Mouse (Mus musculus): ENCODE measurements around the gene Ankar. TPM values are rescaled to one million over a fixed set of nuclear protein-coding genes. Genes with fewer than 3 reads are reported as not detected.

The Ankar gene
- polyA plus RNA-seq, 1 experiment from 2014 or later: not detected

DNA sequence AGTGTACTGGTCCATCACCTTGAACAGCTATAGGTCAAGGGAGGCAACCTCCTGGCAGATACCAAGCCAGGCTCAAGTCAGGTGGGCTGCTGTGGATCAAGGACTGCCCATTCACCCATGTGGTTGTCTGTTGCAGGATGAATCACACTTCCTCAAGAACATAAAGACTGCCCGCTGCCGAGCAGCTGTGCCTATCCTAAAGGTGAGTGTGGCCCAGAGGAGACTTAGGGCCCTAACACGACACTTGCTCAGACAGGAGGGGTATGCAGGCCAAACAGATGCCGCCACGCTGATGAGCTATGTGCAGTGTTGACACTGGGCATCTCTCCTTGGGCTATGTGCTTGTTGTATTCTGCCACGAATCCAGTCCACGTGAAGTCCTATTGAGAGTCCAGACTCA, 99.1 kb downstream of the Ankar start:
- no peaks in the 10 kb centered on the region for H3K4me1 ChIP-seq (ENCODE audit: control insufficient read depth, insufficient read depth, low read length)
- H3K4me2 ChIP-seq (ENCODE audit: low read length): no peak overlapping the region
- 88% methylated on average over 7 of the region's 7 CpGs for WGBS
- no peak overlapping the region for H3K9ac ChIP-seq (ENCODE audit: low read depth, low read length)
- no peaks in the 10 kb centered on the region for H3K27me3 ChIP-seq (ENCODE audit: control insufficient read depth, insufficient read depth, low read depth, low read length)
- peaks cover 13% of the 10 kb centered on the region for H3K36me3 ChIP-seq (ENCODE audit: control insufficient read depth, insufficient read depth, low read length)
- H3K27ac ChIP-seq (ENCODE audit: low read length): no peak overlapping the region
- no peak for ATAC-seq
- no peak overlapping the region for H3K4me3 ChIP-seq (ENCODE audit: low read depth, low read length)
- no peaks in the 10 kb centered on the region for H3K9me3 ChIP-seq (replicated peaks; ENCODE audit: control insufficient read depth, low read length, poor library complexity, severe bottlenecking)

DNA sequence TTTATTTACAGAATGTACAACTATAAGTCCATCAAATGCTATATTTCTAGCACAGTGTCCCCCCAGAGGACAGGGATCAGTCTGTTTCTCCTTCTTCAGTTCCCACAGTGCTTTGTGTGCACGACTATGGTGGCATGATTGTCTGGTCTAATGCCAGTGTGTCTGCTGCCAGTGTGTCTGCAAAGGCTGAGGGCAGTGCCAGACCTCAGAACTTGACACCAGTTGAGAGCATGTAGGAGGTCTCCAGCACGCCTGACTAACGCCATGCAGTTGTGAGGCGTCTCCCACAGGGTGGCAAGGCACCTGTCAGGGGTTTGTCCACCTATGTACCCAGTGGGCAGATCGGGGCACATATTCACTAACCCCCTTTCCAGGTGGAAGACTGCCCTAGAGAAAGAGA, 99.6 kb downstream of the Ankar start:
- 93% methylated on average over 5 of the region's 5 CpGs for WGBS
- Histone ChIP-seq H3K4me3 (ENCODE audit: low read depth, low read length) (no peak overlapping the region), H3K36me3 (ENCODE audit: control insufficient read depth, insufficient read depth, low read length) (peaks cover 15% of the 10 kb centered on the region), H3K9me3 (replicated peaks; ENCODE audit: control insufficient read depth, low read length, poor library complexity, severe bottlenecking) (no peaks in the 10 kb centered on the region), H3K4me1 (ENCODE audit: control insufficient read depth, insufficient read depth, low read length) (no peaks in the 10 kb centered on the region), H3K4me2 (ENCODE audit: low read length) (no peak overlapping the region), H3K27me3 (ENCODE audit: control insufficient read depth, insufficient read depth, low read depth, low read length) (no peaks in the 10 kb centered on the region), H3K27ac (ENCODE audit: low read length) (no peak overlapping the region), H3K9ac (ENCODE audit: low read depth, low read length) (no peak overlapping the region)
- no peak for ATAC-seq

- Histone ChIP-seq H3K9me3 (replicated peaks; ENCODE audit: control insufficient read depth, low read length, poor library complexity, severe bottlenecking) (no peaks in the 10 kb centered on the region), H3K27ac (ENCODE audit: low read length) (no peak overlapping the region), H3K4me3 (ENCODE audit: low read depth, low read length) (no peak overlapping the region), H3K36me3 (ENCODE audit: control insufficient read depth, insufficient read depth, low read length) (peaks cover 21% of the 10 kb centered on the region), H3K4me2 (ENCODE audit: low read length) (no peak overlapping the region), H3K4me1 (ENCODE audit: control insufficient read depth, insufficient read depth, low read length) (no peaks in the 10 kb centered on the region), H3K27me3 (ENCODE audit: control insufficient read depth, insufficient read depth, low read depth, low read length) (no peaks in the 10 kb centered on the region), H3K9ac (ENCODE audit: low read depth, low read length) (no peak overlapping the region)
- WGBS: 78% methylated on average over 21 of the region's 21 CpGs
- ATAC-seq: no peak; the same call in 1 of the 2 replicates
These were observed 101.0 kb downstream of the Ankar start for GRCm38 (mm10) chr1:72599146-72600101.

GRCm38 (mm10) chr1:72596231-72596630, 104.1 kb downstream of the Ankar start:
- Histone ChIP-seq H3K27me3 (ENCODE audit: control insufficient read depth, insufficient read depth, low read depth, low read length) (no peaks in the 10 kb centered on the region), H3K4me1 (ENCODE audit: control insufficient read depth, insufficient read depth, low read length) (no peaks in the 10 kb centered on the region), H3K27ac (ENCODE audit: low read length) (no peak overlapping the region), H3K4me3 (ENCODE audit: low read depth, low read length) (no peak overlapping the region), H3K4me2 (ENCODE audit: low read length) (no peak overlapping the region), H3K36me3 (ENCODE audit: control insufficient read depth, insufficient read depth, low read length) (peaks cover 29% of the 10 kb centered on the region), H3K9me3 (replicated peaks; ENCODE audit: control insufficient read depth, low read length, poor library complexity, severe bottlenecking) (no peaks in the 10 kb centered on the region), H3K9ac (ENCODE audit: low read depth, low read length) (no peak overlapping the region)
- WGBS: 79% methylated on average over 5 of the region's 5 CpGs
- ATAC-seq: no peak

DNA sequence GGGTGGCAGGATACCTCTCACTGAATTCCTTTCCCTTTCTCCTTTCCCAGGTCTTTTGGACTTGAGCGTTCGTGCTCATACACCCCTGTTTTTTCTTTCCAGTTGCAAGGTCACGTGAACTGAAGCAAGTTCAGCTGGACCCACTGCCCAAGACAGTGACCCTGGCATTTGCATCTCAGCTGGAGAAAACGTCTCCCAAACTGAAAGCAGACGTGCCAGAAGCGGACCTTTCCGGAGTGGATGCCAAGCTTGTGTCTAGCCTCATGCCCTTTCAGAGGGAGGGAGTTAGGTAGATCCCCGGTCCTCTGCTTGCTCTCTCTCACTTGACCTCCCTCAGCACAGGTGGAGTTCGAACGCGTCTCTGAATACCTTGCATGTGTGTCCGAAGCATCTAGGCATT, 104.7 kb downstream of the Ankar start:
- no peaks in the 10 kb centered on the region for H3K9me3 ChIP-seq (replicated peaks; ENCODE audit: control insufficient read depth, low read length, poor library complexity, severe bottlenecking)
- 92% methylated on average over 12 of the region's 12 CpGs for WGBS
- H3K9ac ChIP-seq (ENCODE audit: low read depth, low read length): no peak overlapping the region
- peaks cover 29% of the 10 kb centered on the region for H3K36me3 ChIP-seq (ENCODE audit: control insufficient read depth, insufficient read depth, low read length)
- no peaks in the 10 kb centered on the region for H3K4me1 ChIP-seq (ENCODE audit: control insufficient read depth, insufficient read depth, low read length)
- H3K27ac ChIP-seq (ENCODE audit: low read length): no peak overlapping the region
- no peak for ATAC-seq
- no peak overlapping the region for H3K4me2 ChIP-seq (ENCODE audit: low read length)
- no peaks in the 10 kb centered on the region for H3K27me3 ChIP-seq (ENCODE audit: control insufficient read depth, insufficient read depth, low read depth, low read length)
- no peak overlapping the region for H3K4me3 ChIP-seq (ENCODE audit: low read depth, low read length)

DNA sequence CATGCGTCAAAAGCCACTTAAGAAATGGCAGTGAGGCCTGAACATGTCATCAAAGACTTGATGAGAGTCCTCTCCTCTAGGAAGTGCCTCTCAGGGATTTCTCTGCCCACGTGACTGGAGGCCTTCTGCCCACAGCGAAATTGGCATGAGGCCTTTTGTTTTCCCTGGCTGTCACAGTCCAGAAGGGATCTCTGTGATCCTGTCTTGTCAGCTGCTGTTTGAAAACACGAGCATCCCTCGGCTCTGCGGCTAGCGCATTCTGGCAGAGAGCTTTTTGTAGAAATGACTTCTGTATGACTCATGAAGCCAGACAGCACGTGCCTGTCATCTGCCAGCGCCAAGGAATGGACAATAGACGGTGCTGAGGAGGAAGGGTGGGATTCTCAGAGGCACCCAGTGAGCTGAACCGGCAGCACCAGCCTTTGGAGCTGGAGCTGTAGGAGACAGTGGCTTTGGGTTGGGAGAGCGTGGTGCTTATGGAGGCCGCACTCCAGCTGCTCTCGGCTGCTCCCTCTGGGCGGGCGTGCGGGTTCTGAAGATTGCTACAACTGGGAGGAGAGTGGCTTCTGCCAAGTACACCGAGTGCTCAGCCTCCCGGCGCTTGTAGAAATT, 106.9 kb downstream of the Ankar start:
- no peak overlapping the region for H3K9ac ChIP-seq (ENCODE audit: low read depth, low read length)
- H3K36me3 ChIP-seq (ENCODE audit: control insufficient read depth, insufficient read depth, low read length): peaks cover 29% of the 10 kb centered on the region
- peak; percentile 61 for ATAC-seq
- WGBS: 56% methylated on average over 20 of the region's 20 CpGs
- H3K4me2 ChIP-seq (ENCODE audit: low read length): no peak overlapping the region
- H3K4me3 ChIP-seq (ENCODE audit: low read depth, low read length): no peak overlapping the region
- H3K4me1 ChIP-seq (ENCODE audit: control insufficient read depth, insufficient read depth, low read length): no peaks in the 10 kb centered on the region
- peak overlapping the region; percentile 47; the same call in 1 of the 2 replicates for H3K27ac ChIP-seq (ENCODE audit: low read length)
- no peaks in the 10 kb centered on the region for H3K27me3 ChIP-seq (ENCODE audit: control insufficient read depth, insufficient read depth, low read depth, low read length)
- no peaks in the 10 kb centered on the region for H3K9me3 ChIP-seq (replicated peaks; ENCODE audit: control insufficient read depth, low read length, poor library complexity, severe bottlenecking)

Other genes with a start within 250 kb of the Ankar start
- 7.9 and 8.0 TPM in 2 replicates for gene March4, start 163.6 kb downstream of the Ankar start, polyA plus RNA-seq (2015; fragmentation: Nextera tagmentation; extraction: Ambion mirVana)
- 30.5 and 31.2 TPM in 2 replicates for gene Smarcal1, start 117.3 kb downstream of the Ankar start, polyA plus RNA-seq (2015; fragmentation: Nextera tagmentation; extraction: Ambion mirVana)
- 821 and 838 TPM in 2 replicates for gene Rpl37a, start 10.7 kb upstream of the Ankar start, polyA plus RNA-seq (2015; fragmentation: Nextera tagmentation; extraction: Ambion mirVana)
- 244 and 262 TPM in 2 replicates for gene Igfbp2, start 123.9 kb upstream of the Ankar start, polyA plus RNA-seq (2015; fragmentation: Nextera tagmentation; extraction: Ambion mirVana)
- gene Igfbp5, start 174.3 kb upstream of the Ankar start, polyA plus RNA-seq (2015; fragmentation: Nextera tagmentation; extraction: Ambion mirVana): 42.6 and 42.8 TPM in 2 replicates

All from midbrain, embryonic 16.5 days (tissue).